Mouse (Mus musculus) embryonic fibroblast, embryonic 13.5 days (primary cell): ENCODE data around the gene Rps6kb1.

ENCODE experiments used
- CTCF ChIP-seq: IDR thresholded peaks from 2 replicates; pipeline ENCODE4 v1.5.1; 2011; ENCODE audit warnings: mild to moderate bottlenecking, control low read depth, low read length, moderate library complexity, borderline replicate concordance; ENCODE audit not compliant: insufficient read depth
- POLR2A ChIP-seq: IDR thresholded peaks from 2 replicates; pipeline ENCODE4 v1.6.1; 2011; ENCODE audit warnings: low read depth, mild to moderate bottlenecking, control low read depth, low read length, moderate library complexity

GRCm38 (mm10) chr11:86457545-86457944 lies 87.1 kb downstream of the Rps6kb1 start:
- TF ChIP-seq POLR2A = no peak
- TF ChIP-seq CTCF = no peak
